Mouse (Mus musculus) lung, embryonic 14.5 days (tissue): Measurements from ENCODE around the gene Coro1a. TPM values are rescaled to one million over a fixed set of nuclear protein-coding genes. Genes with fewer than 3 reads are reported as not detected.
A peak's percentile ranks its signal among the peaks of the same experiment; 100 is the strongest.
"Not testable (repeated sequence)": the region's sequence is repeated elsewhere in the genome, so short reads cannot be mapped to it uniquely, and the experiment has no call there.

Source experiments
- ATAC-seq: fragments of 200-750 bp; cut with Nextera tagmentation; 2 replicates; pipeline ENCODE4 v1.8.0; 2017; ENCODE audit warnings: mild to moderate bottlenecking, moderate TSS enrichment, moderate library complexity; ENCODE audit not compliant: insufficient read depth
- DNase-seq: peaks from one replicate; pipeline ENCODE4 v3.0.0-alpha.2; 2015
- H3K27ac ChIP-seq: fragments of 300-500 bp; sonication (generic); 2 replicates; pipeline ENCODE4 v1.5.1; 2014; ENCODE audit warnings: low read depth, mild to moderate bottlenecking, moderate library complexity
- H3K27me3 ChIP-seq: fragments of 300-500 bp; sonication (generic); 2 replicates; pipeline ENCODE4 v1.6.1; 2014; ENCODE audit warnings: low read length, control low read depth; ENCODE audit not compliant: insufficient read depth
- H3K36me3 ChIP-seq: fragments of 300-500 bp; sonication (generic); 2 replicates; pipeline ENCODE4 v1.6.1; 2014; ENCODE audit warnings: control low read depth; ENCODE audit not compliant: insufficient read depth
- H3K4me1 ChIP-seq: fragments of 300-500 bp; sonication (generic); 2 replicates; pipeline ENCODE4 v1.6.1; 2014; ENCODE audit warnings: antibody characterized with exemption, control low read depth; ENCODE audit not compliant: insufficient read depth
- H3K4me2 ChIP-seq: fragments of 300-500 bp; sonication (generic); 2 replicates; pipeline ENCODE4 v1.6.1; 2014; ENCODE audit warnings: mild to moderate bottlenecking
- H3K4me3 ChIP-seq: fragments of 300-500 bp; sonication (generic); 2 replicates; pipeline ENCODE4 v1.5.1; 2014; ENCODE audit warnings: low read depth, low read length
- H3K9ac ChIP-seq: fragments of 300-500 bp; sonication (generic); 2 replicates; pipeline ENCODE4 v1.6.1; 2014
- H3K9me3 ChIP-seq: fragments of 300-500 bp; sonication (generic); 2 replicates; pipeline ENCODE4 v1.6.1; 2016; ENCODE audit warnings: low read depth, low read length, control low read depth
- CTCF ChIP-seq: IDR thresholded peaks from 2 replicates; pipeline ENCODE4 v1.5.1; 2016; ENCODE audit warnings: antibody characterized with exemption, low read depth
- WGBS: fragments of 180-500 bp; shearing (Covaris S2); extraction: QIAGEN DNeasy Blood & Tissue Kit; methylation state at CpG from one replicate; pipeline ENCODE4 v1.1.7; 2014; 5-methylcytosine and 5-hydroxymethylcytosine counted together
- polyA plus RNA-seq: library from polyadenylated mRNA; unstranded; fragments of >200 nt; fragmentation: Nextera tagmentation; extraction: Ambion mirVana; gene quantifications from 2 replicates; pipeline ENCODE4 v1.2.1, GENCODE M21; 2014

Coro1a gene
- polyA plus RNA-seq, 1 experiment from 2014 or later, result 29.3 TPM

DNA sequence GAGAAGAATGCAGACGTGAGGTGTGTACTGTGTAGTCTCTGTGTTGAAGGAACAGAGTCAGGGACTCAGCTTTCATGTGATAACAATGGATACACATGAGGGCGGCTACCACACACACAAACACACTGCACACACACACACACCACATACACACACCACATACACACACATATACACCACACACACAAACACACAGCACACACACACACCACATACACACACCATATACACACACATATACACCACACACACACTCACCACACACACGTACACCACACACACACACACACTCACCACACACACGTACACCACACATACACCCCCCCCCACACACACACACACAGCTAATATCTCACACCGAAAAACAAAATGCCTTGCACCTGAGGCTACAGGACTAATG lies 33.9 kb upstream of the Coro1a start:
- WGBS, result 67% methylated on average over 5 of the region's 5 CpGs
- Histone ChIP-seq H3K27me3 (no peaks in the 10 kb centered on the region), H3K9me3 (no peaks in the 10 kb centered on the region), H3K4me1 (no peaks in the 10 kb centered on the region), H3K4me3 (no peak overlapping the region), H3K9ac (no peak overlapping the region), H3K27ac (no peak overlapping the region), H3K4me2 (no peak overlapping the region), H3K36me3 (no peaks in the 10 kb centered on the region)
- ATAC-seq (no peak), DNase-seq (no peak)
- no peak for TF ChIP-seq CTCF

DNA sequence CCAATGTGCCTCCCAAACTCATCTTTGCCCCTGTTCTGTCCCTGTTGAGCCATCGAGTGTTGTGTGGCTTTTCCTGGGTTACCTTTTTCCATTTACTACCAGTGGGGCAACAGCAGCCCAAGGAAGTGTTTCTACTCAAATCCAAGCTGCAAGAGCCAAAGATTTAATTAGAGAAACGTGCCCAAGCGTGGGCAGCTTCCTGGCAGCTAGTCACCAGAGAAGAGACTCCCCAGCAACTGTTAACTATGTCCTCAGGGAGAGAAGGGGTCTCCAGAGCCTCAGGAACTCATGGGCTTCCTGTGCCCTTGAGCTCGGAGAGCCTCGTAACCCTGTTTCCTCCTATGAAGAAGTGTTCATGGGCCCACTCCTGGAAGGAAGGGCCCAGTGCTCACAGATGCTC lies 33.4 kb upstream of the Coro1a start:
- ATAC-seq, result no peak
- 75% methylated on average over 5 of the region's 5 CpGs for WGBS
- no peak for TF ChIP-seq CTCF
- no peaks in the 10 kb centered on the region for H3K27me3 ChIP-seq
- H3K4me3 ChIP-seq, result no peak overlapping the region
- no peak overlapping the region for H3K27ac ChIP-seq
- H3K4me2 ChIP-seq, result no peak overlapping the region
- no peaks in the 10 kb centered on the region for H3K9me3 ChIP-seq
- H3K36me3 ChIP-seq, result no peaks in the 10 kb centered on the region
- H3K9ac ChIP-seq, result no peak overlapping the region
- no peaks in the 10 kb centered on the region for H3K4me1 ChIP-seq
- no peak for DNase-seq

DNA sequence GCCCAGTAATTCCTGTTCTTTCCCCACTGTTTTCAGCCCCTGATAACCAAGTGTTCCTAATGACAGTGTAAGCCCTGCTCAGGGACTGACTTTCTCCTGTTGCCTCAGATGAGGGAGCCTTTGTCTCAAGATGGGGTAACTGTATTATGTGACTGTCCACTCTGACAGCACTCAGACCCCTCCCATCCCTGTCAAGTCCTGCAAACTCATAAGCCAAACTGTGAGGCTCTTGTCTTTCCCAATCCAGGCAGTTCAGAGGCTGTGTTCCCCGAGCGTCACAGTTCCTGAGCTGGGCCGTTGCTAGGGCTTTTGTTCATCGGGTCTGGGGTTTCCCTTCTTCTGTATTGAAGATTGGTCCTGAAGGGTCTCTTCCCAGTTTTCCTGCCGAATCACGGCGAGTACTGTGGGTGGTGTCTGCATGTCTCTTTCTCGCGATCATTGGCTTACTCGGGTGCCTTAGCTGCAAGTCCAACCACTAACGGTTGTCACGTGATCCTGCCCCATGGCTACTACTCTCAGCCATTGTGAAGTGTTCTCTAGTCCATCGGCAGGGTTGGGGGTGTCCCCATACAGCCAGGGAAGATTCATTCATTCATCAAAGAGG lies 32.6 kb upstream of the Coro1a start:
- Histone ChIP-seq H3K36me3 (no peaks in the 10 kb centered on the region), H3K9me3 (no peaks in the 10 kb centered on the region), H3K4me3 (no peak overlapping the region), H3K9ac (no peak overlapping the region), H3K4me1 (no peaks in the 10 kb centered on the region), H3K4me2 (no peak overlapping the region), H3K27me3 (no peaks in the 10 kb centered on the region), H3K27ac (no peak overlapping the region)
- ATAC-seq, result no peak
- no peak for TF ChIP-seq CTCF
- DNase-seq, result no peak
- 73% methylated on average over 13 of the region's 13 CpGs for WGBS

DNA sequence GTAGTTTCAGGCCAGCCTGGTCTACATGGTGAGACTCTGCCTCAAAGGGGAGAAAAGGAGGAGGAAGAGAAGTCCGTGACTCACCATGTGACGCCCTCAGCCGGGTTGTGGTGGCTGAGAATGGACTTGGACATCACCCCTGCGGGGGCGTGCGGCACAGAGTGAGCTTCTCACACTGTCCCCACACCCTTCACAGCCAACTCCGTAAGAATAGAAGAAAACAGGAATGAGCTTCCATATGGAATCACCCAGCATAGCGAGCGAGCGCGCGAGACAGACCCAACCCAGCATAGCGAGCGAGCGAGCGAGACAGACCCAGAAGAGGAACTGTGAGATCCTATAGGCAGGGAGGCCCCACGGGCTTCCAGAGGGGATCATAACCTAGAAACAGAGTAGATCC lies 32.0 kb upstream of the Coro1a start:
- WGBS, result 81% methylated on average over 17 of the region's 17 CpGs
- Histone ChIP-seq H3K4me3 (no peak overlapping the region), H3K27ac (no peak overlapping the region), H3K9me3 (no peaks in the 10 kb centered on the region), H3K4me2 (no peak overlapping the region), H3K4me1 (no peaks in the 10 kb centered on the region), H3K9ac (no peak overlapping the region; the same call in 1 of the 2 replicates), H3K27me3 (no peaks in the 10 kb centered on the region), H3K36me3 (no peaks in the 10 kb centered on the region)
- ATAC-seq, result no peak
- DNase-seq, result no peak
- no peak for TF ChIP-seq CTCF

DNA sequence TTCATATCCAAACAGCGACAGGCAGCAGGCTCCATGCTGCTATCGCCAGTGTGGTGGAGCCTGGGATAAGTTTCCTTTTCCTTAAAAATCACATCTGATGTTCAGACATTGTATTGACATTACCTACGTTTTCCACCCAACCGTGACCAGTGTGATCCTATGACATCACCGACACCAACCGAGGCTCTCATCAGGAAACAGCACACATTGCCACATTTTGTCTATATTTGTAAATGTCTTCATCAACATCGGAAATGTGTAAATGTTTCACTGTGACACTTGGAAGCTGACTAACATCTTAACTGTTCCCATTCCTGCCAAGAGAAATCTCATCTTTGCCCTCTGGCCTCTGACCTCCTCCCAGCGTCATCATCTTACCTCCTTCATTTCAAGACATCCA lies 28.5 kb upstream of the Coro1a start:
- no peak for TF ChIP-seq CTCF
- DNase-seq, result no peak
- no peak overlapping the region for H3K4me3 ChIP-seq
- H3K36me3 ChIP-seq, result no peaks in the 10 kb centered on the region
- no peak overlapping the region for H3K9ac ChIP-seq
- no peak overlapping the region for H3K4me2 ChIP-seq
- WGBS, result 65% methylated on average over 8 of the region's 8 CpGs
- no peak overlapping the region for H3K27ac ChIP-seq
- no peaks in the 10 kb centered on the region for H3K27me3 ChIP-seq
- H3K4me1 ChIP-seq, result no peaks in the 10 kb centered on the region
- ATAC-seq, result no peak
- no peaks in the 10 kb centered on the region for H3K9me3 ChIP-seq

DNA sequence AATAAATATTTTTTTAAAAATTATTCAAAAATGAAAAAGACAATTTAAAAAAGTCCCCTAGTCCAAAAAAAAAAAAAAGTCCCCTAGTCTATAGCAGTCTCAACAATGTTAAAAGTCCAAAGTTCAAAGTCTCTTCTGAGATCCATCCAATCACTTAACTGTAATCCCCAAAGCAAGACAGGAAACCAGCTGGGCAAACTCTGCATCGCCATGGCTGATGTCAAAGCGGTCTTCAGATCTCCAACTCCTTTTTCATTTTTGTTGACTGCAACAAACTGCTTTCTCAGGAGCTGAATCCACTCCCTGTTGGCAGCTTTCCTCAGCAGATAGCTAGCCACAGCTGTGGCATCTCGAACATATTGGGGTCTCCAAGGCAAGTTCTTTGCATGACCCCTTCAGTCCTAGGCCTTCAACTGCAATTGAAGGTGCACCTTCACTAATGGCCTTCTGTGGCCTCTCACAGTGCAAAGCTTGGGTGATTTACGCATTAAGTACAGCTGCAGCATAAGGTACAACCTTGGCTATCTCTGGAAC lies 22.7 kb upstream of the Coro1a start:
- not testable (repeated sequence) for H3K36me3 ChIP-seq, H3K9ac ChIP-seq, H3K4me3 ChIP-seq, H3K4me2 ChIP-seq, H3K4me1 ChIP-seq, H3K27ac ChIP-seq, H3K27me3 ChIP-seq, H3K9me3 ChIP-seq
- 52% methylated on average over 4 of the region's 4 CpGs for WGBS
- ATAC-seq (peak; percentile 79), DNase-seq (peak; percentile 84)

DNA sequence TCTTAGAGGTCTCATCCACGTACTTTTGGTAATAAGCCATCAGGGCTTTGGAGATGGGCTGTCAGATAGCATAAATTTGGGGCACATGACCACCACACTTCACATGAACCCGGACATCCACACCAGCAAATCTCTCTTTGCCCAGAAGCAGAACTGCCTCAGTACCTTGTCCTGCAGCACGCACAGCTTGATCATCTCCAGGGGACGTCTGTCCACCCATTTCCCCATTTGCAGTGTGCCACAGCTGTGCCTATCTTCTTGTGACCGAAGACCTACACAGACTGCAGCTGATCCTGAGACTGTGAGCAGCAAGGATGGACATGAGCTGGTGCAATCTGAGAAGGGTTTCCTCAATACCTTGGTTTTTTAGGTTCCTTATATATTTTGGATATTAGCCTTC lies 18.1 kb upstream of the Coro1a start:
- WGBS, result 76% methylated on average over 5 of the region's 5 CpGs
- no peak for DNase-seq
- H3K4me1 ChIP-seq, result no peaks in the 10 kb centered on the region
- no peaks in the 10 kb centered on the region for H3K36me3 ChIP-seq
- H3K9me3 ChIP-seq, result no peaks in the 10 kb centered on the region
- no peaks in the 10 kb centered on the region for H3K27me3 ChIP-seq
- H3K27ac ChIP-seq, result no peak overlapping the region
- no peak for ATAC-seq
- no peak overlapping the region for H3K4me2 ChIP-seq
- H3K9ac ChIP-seq, result no peak overlapping the region
- no peak for TF ChIP-seq CTCF
- H3K4me3 ChIP-seq, result no peak overlapping the region

DNA sequence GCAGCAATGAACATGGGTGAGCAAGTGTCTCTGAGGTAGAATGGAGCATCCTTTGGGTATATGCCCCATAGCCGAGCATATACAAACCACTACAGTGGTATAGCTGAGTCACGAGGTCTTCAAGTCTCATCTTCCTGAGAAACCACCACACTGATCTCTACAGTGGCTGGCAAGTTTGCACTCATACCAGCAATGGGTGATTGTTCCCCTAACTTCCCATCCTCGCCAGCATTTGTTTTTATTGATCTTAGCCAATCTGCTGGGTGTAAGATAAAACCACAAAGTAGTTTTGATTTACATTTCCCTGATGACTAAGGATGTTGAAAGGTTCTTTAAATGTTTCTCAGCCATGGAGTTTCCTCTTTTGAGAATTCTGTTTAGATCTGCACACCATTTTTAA lies 17.5 kb upstream of the Coro1a start:
- no peak for DNase-seq
- no peak for ATAC-seq
- Histone ChIP-seq H3K4me2 (no peak overlapping the region), H3K4me3 (no peak overlapping the region), H3K36me3 (no peaks in the 10 kb centered on the region), H3K27ac (no peak overlapping the region), H3K27me3 (no peaks in the 10 kb centered on the region), H3K9ac (no peak overlapping the region), H3K9me3 (no peaks in the 10 kb centered on the region), H3K4me1 (no peaks in the 10 kb centered on the region)
- no peak for TF ChIP-seq CTCF
- WGBS, result 71% methylated on average over 3 of the region's 3 CpGs
